Mouse (Mus musculus): Measurements from ENCODE around the gene Gm45711. TPM values are rescaled to one million over a fixed set of nuclear protein-coding genes. Genes with fewer than 3 reads are reported as not detected.
"Not testable (repeated sequence)": the region's sequence is repeated elsewhere in the genome, so short reads cannot be mapped to it uniquely, and the experiment has no call there.

The Gm45711 gene
- polyA plus RNA-seq (2015; fragmentation: Nextera tagmentation; extraction: Ambion mirVana): not detected in 2 replicates

GRCm38 (mm10) chr8:104309441-104310155 lies at the start of gene Gm45711, which contains the start of gene Cmtm1:
Gene Gm45711, minus strand, starts transcription at chr8:104310081.
Gene Cmtm1, minus strand, starts transcription at chr8:104310145.
- not testable (repeated sequence) for ATAC-seq (ENCODE audit: low FRiP score); H3K9ac ChIP-seq (replicated peaks)

GRCm38 (mm10) chr8:104358637-104359036 lies 48.8 kb upstream of the Gm45711 start:
- no peak overlapping the region for H3K27ac ChIP-seq (replicated peaks)

More at GRCm38 (mm10) chr8:104309441-104310155, at the start of gene Gm45711, which contains the start of gene Cmtm1:
- 81% methylated on average over 36 of the region's 36 CpGs for WGBS
- H3K4me3 ChIP-seq (replicated peaks); H3K27ac ChIP-seq (replicated peaks); H3K4me2 ChIP-seq; H3K4me1 ChIP-seq; H3K9me3 ChIP-seq (replicated peaks); H3K36me3 ChIP-seq; H3K27me3 ChIP-seq (replicated peaks): not testable (repeated sequence)

GRCm38 (mm10) chr8:104354504-104354903 lies 44.6 kb upstream of the Gm45711 start:
- H3K4me1 ChIP-seq: peaks cover under 1% of the 10 kb centered on the region; the same call in 1 of the 2 replicates
- no peaks in the 10 kb centered on the region for H3K9me3 ChIP-seq (replicated peaks)
- H3K36me3 ChIP-seq: peaks cover 34% of the 10 kb centered on the region
- no peaks in the 10 kb centered on the region for H3K27me3 ChIP-seq (replicated peaks)
- no peak overlapping the region for H3K4me3 ChIP-seq (replicated peaks)
- no peak overlapping the region for H3K27ac ChIP-seq (replicated peaks)
- ATAC-seq (ENCODE audit: low FRiP score): no peak
- H3K9ac ChIP-seq (replicated peaks): no peak overlapping the region
- WGBS: 91% methylated on average over 10 of the region's 10 CpGs
- no peak overlapping the region for H3K4me2 ChIP-seq

More at GRCm38 (mm10) chr8:104358637-104359036, 48.8 kb upstream of the Gm45711 start:
- ATAC-seq (ENCODE audit: low FRiP score): no peak
- WGBS: 81% methylated on average over 3 of the region's 3 CpGs
- Histone ChIP-seq H3K4me1 (peaks cover 4% of the 10 kb centered on the region; the same call in 1 of the 2 replicates), H3K4me3 (replicated peaks) (no peak overlapping the region), H3K4me2 (no peak overlapping the region), H3K36me3 (peaks cover 30% of the 10 kb centered on the region), H3K9ac (replicated peaks) (no peak overlapping the region), H3K27me3 (replicated peaks) (no peaks in the 10 kb centered on the region), H3K9me3 (replicated peaks) (no peaks in the 10 kb centered on the region)

- ATAC-seq (ENCODE audit: low FRiP score): no peak
- no peaks in the 10 kb centered on the region for H3K9me3 ChIP-seq (replicated peaks)
- no peak overlapping the region for H3K27ac ChIP-seq (replicated peaks)
- no peak overlapping the region for H3K4me3 ChIP-seq (replicated peaks)
- H3K9ac ChIP-seq (replicated peaks): no peak overlapping the region
- H3K4me2 ChIP-seq: no peak overlapping the region
- peaks cover 34% of the 10 kb centered on the region for H3K36me3 ChIP-seq
- H3K4me1 ChIP-seq: no peaks in the 10 kb centered on the region
- 62% methylated on average over 5 of the region's 5 CpGs for WGBS
- no peaks in the 10 kb centered on the region for H3K27me3 ChIP-seq (replicated peaks)
Measured at GRCm38 (mm10) chr8:104353186-104353585, 43.3 kb upstream of the Gm45711 start.

- Histone ChIP-seq H3K27ac (replicated peaks) (no peak overlapping the region), H3K4me3 (replicated peaks) (no peak overlapping the region), H3K4me2 (no peak overlapping the region), H3K9me3 (replicated peaks) (no peaks in the 10 kb centered on the region), H3K4me1 (no peaks in the 10 kb centered on the region), H3K27me3 (replicated peaks) (no peaks in the 10 kb centered on the region), H3K36me3 (peaks cover 24% of the 10 kb centered on the region), H3K9ac (replicated peaks) (no peak overlapping the region)
- ATAC-seq (ENCODE audit: low FRiP score): no peak
- WGBS: 87% methylated on average over 13 of the region's 13 CpGs
Measured at GRCm38 (mm10) chr8:104350047-104350446, 40.2 kb upstream of the Gm45711 start.

DNA sequence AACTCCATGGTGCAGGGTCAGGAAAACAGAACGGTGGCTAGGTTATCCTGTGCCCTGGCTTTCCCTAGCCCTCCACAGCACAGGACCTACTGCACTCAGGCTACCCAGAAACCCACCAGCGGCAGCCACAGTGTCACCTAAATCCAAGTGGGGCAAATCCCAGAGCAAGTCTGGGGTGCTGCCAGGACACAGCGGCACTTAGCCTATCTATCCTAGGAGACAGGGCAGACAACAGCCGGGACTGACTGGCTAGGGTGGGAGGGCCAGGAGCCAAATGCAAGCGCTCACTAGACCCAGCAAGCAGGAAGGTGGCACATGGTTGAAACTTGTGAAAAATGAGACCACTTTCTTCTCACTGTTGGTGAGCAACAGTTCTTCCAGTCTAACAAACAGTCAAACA lies 39.1 kb upstream of the Gm45711 start:
- ATAC-seq (ENCODE audit: low FRiP score): no peak

DNA sequence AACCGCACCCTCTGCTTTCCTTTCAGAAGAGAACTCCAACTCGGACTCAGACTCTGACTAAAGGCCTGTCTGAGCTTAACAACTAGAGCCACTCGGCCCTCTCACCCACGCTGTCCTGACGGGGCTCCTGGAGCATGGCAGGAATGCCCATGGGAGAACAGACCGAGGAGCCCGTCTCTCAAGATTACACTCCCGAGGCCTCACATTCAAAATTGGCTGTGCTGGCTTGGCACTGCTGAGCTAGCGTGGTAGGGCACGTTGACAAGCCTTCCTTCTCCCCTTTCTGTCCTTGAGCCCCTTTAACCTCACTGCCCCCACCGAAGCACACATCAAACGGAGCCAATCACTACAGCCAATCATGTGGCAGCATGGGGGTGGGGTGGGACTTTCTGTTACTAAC lies 36.8 kb upstream of the Gm45711 start:
- H3K4me3 ChIP-seq (replicated peaks): no peak overlapping the region
- H3K27ac ChIP-seq (replicated peaks): no peak overlapping the region
- no peak for ATAC-seq (ENCODE audit: low FRiP score)
- H3K4me1 ChIP-seq: peaks cover 9% of the 10 kb centered on the region
- H3K27me3 ChIP-seq (replicated peaks): no peaks in the 10 kb centered on the region
- no peak overlapping the region for H3K4me2 ChIP-seq
- WGBS: 60% methylated on average over 12 of the region's 12 CpGs
- H3K36me3 ChIP-seq: peaks cover 5% of the 10 kb centered on the region; the same call in 1 of the 2 replicates
- H3K9ac ChIP-seq (replicated peaks): no peak overlapping the region
- no peaks in the 10 kb centered on the region for H3K9me3 ChIP-seq (replicated peaks)

More for the DNA sequence above, 39.1 kb upstream of the Gm45711 start:
- H3K9ac ChIP-seq (replicated peaks): no peak overlapping the region
- H3K36me3 ChIP-seq: peaks cover 13% of the 10 kb centered on the region; the same call in 1 of the 2 replicates
- no peaks in the 10 kb centered on the region for H3K27me3 ChIP-seq (replicated peaks)
- H3K4me3 ChIP-seq (replicated peaks): no peak overlapping the region
- no peaks in the 10 kb centered on the region for H3K9me3 ChIP-seq (replicated peaks)
- no peak overlapping the region for H3K4me2 ChIP-seq
- peaks cover 4% of the 10 kb centered on the region; the same call in 1 of the 2 replicates for H3K4me1 ChIP-seq
- 84% methylated on average over 5 of the region's 5 CpGs for WGBS
- no peak overlapping the region for H3K27ac ChIP-seq (replicated peaks)

DNA sequence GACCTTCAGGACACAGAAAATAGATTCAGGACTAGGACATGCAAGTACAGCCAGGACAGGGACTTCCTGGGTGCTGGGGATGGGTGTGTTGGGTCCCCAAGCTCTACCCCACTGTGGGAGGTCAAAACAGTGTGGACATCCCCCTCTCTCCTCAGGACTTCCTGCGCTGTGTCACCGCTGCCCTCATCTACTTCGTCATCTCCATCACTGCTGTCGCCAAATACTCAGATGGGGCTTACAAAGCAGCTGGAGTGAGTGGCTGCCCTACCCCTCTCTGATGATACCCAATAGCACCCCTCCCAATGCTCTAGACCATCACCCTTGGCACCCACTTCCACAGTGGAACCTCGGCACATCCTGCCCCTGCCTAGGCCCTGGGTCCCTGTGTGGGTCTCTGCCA lies 34.7 kb upstream of the Gm45711 start:
- WGBS: 87% methylated on average over 5 of the region's 5 CpGs
- Histone ChIP-seq H3K4me1 (peaks cover 29% of the 10 kb centered on the region), H3K27ac (replicated peaks) (no peak overlapping the region), H3K9me3 (replicated peaks) (no peaks in the 10 kb centered on the region), H3K4me2 (no peak overlapping the region), H3K9ac (replicated peaks) (no peak overlapping the region), H3K4me3 (replicated peaks) (no peak overlapping the region), H3K27me3 (replicated peaks) (no peaks in the 10 kb centered on the region), H3K36me3 (peaks cover 5% of the 10 kb centered on the region; the same call in 1 of the 2 replicates)
- ATAC-seq (ENCODE audit: low FRiP score): no peak

DNA sequence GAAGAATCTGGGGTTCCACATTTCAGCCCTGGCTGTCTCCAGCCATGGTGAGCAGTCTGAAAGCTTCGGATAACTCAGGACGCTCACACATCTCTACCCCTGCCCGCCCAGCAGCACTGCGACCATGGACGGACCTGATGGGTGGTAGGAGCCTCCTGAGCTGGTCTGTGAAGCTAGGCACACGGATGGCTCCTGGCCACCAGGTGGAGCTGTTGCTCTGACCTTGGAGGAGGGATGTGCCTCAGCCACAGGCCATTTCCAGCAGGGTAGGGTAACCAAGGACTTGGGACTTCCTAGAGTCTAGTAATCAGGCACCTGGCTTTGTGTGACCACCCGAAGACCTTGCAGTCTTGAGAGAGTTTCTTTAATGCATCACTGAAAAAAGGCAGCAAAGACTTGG lies 34.1 kb upstream of the Gm45711 start:
- Histone ChIP-seq H3K4me3 (replicated peaks) (no peak overlapping the region), H3K9me3 (replicated peaks) (no peaks in the 10 kb centered on the region), H3K27ac (replicated peaks) (no peak overlapping the region), H3K4me2 (no peak overlapping the region), H3K4me1 (peaks cover 33% of the 10 kb centered on the region), H3K27me3 (replicated peaks) (no peaks in the 10 kb centered on the region), H3K9ac (replicated peaks) (no peak overlapping the region), H3K36me3 (peaks cover 5% of the 10 kb centered on the region; the same call in 1 of the 2 replicates)
- peak; percentile 40; the same call in 1 of the 2 replicates for ATAC-seq (ENCODE audit: low FRiP score)
- whole genome bisulfite sequencing: 18% methylated on average over 7 of the region's 7 CpGs

GRCm38 (mm10) chr8:104342426-104342825 lies 32.5 kb upstream of the Gm45711 start:
- 81% methylated on average over 5 of the region's 5 CpGs for WGBS
- H3K4me1 ChIP-seq: peaks cover 33% of the 10 kb centered on the region
- no peak overlapping the region for H3K9ac ChIP-seq (replicated peaks)
- ATAC-seq (ENCODE audit: low FRiP score): no peak
- H3K4me3 ChIP-seq (replicated peaks): no peak overlapping the region
- H3K27me3 ChIP-seq (replicated peaks): no peaks in the 10 kb centered on the region
- 0 out of 2 replicates have a peak, but pooled peaks cover under 1% of the 10 kb centered on the region for H3K36me3 ChIP-seq
- no peaks in the 10 kb centered on the region for H3K9me3 ChIP-seq (replicated peaks)
- H3K27ac ChIP-seq (replicated peaks): no peak overlapping the region
- H3K4me2 ChIP-seq: no peak overlapping the region

- Histone ChIP-seq H3K27me3 (replicated peaks) (no peaks in the 10 kb centered on the region), H3K4me3 (replicated peaks) (peak overlapping the region; percentile 56), H3K9ac (replicated peaks) (no peak overlapping the region), H3K4me2 (peak overlapping the region; percentile 94), H3K36me3 (no peaks in the 10 kb centered on the region), H3K4me1 (peaks cover 33% of the 10 kb centered on the region), H3K27ac (replicated peaks) (0 out of 2 replicates have a peak overlapping the region, but pooled peaks have one; percentile 23), H3K9me3 (replicated peaks) (no peaks in the 10 kb centered on the region)
- no peak for ATAC-seq (ENCODE audit: low FRiP score)
- 39% methylated on average over 6 of the region's 6 CpGs for WGBS
Measured at GRCm38 (mm10) chr8:104341678-104342077, 31.8 kb upstream of the Gm45711 start.

GRCm38 (mm10) chr8:104341106-104341561 lies 31.3 kb upstream of the Gm45711 start:
- ATAC-seq (ENCODE audit: low FRiP score): peak; percentile 61
- Histone ChIP-seq H3K4me2 (peak overlapping the region; percentile 94), H3K27ac (replicated peaks) (peak overlapping the region; percentile 72), H3K27me3 (replicated peaks) (no peaks in the 10 kb centered on the region), H3K36me3 (no peaks in the 10 kb centered on the region), H3K9ac (replicated peaks) (peak overlapping the region; percentile 55), H3K4me3 (replicated peaks) (peak overlapping the region; percentile 56), H3K9me3 (replicated peaks) (no peaks in the 10 kb centered on the region), H3K4me1 (peaks cover 33% of the 10 kb centered on the region)
- under 1% methylated on average over 24 of the region's 24 CpGs for WGBS
